Mouse (Mus musculus): Measurements from ENCODE around the gene Trim62.

Gene Trim62

DNA sequence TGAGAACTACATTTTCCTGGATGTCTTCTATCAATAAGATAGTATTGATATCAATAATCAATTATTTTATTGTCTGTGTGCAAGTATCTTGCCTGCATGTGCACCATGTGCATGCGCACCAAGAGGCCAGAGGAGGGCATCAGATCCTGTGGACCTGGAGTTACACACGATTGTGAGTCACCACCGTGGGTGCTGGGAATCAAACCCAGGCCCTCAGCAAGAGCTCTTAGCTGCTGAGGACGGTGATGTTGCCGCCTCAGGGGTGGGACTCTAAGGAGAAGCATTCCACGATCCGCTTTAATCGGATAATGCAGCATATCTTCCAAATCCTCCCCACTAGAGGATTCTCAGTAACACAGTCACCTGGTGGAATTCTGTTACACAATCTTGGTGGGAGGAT is 2.2 kb downstream of the Trim62 start:
- DNase-seq (ENCODE audit: low read depth, low spot score) = no peak

DNA sequence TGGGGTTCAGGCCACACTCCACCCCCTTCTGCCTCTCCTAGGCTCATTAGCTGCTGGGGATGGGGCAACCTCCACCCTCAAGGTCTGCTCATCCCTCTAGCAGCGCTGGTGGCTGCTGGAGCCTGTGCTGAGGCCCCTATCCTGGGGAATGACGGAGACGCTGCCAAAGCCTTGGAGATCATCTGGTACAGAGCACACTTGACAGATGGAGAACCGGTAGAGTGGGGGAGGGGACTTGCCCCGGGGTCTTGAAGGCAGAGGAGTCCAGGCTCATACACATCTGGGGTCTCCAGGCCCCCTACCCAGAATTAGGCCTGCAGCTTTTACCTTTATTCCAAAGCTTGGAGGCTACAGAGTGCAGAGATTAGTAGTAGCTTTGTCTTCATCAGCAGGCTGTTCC is 3.2 kb downstream of the Trim62 start:
- DNase-seq (ENCODE audit: low read depth, low spot score) = no peak

DNA sequence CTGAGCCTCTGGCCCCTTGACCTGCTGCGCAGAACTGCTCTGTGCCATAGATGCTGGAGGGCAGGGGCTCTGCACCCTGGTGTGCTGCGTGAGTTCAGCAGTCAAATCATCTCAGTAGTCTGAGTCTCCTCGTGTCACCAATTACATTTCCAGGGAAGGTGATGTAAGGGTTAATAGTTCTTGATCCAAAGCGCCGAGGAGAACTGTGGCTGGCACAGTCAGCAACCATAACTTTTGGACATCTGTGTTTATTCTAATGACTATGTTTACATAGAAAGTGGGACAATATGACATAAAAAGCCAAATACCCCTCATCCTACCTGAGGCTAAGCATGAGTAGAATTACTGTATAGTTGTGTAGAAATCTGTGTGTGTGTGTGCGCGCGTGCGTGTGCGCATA is 3.6 kb downstream of the Trim62 start:
- no peak for DNase-seq (ENCODE audit: low read depth, low spot score)

DNA sequence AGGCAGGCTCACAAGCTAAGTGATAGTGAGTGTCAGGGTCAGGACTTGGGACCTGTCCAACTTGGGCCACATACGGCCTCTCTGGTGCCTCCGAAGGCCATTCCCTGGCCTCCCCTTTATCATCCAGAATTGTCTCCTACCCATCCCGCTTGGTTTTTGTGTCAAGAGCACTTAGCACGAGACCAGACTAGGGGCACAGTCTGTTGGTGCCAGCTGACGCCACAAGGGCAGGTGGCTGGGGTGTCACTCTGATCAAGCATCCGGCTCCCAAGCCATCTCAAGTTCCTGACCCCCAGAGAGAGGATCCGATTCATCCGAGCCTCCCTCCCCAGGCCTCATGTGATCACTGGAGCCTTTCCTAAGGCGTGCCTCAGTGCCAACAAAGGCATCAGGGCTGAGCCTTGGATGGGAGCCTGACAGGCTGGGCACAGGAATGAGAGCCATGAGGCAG is 4.3 kb downstream of the Trim62 start:
- DNase-seq (ENCODE audit: low read depth, low spot score) = no peak

DNA sequence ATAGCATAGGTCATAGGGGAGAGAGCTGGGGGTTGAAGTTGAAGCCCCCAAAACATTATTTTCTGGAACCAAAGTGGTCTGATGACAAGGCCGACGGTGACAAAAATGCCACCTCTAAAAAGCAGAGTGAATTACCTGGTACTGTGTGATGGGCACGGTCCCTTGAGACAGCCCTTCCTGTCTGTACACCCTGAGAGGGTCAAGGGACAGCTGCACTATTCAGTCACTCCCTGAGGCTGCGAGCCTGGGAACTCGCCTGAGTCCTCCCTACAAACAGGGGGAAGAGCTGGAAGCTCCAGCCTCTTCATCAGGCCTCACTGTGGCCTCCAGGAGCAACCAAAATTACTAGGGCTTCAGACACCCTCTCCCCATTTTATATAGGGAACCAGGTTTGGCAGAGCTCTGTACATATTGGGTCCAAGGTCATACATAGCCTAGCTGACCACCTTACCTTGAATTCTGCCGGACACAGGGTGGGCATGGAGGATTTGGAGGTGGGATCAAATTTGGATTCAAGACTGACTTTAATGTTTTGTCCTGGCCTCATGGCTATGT is 5.1 kb downstream of the Trim62 start:
- DNase-seq (ENCODE audit: low read depth, low spot score) = no peak

DNA sequence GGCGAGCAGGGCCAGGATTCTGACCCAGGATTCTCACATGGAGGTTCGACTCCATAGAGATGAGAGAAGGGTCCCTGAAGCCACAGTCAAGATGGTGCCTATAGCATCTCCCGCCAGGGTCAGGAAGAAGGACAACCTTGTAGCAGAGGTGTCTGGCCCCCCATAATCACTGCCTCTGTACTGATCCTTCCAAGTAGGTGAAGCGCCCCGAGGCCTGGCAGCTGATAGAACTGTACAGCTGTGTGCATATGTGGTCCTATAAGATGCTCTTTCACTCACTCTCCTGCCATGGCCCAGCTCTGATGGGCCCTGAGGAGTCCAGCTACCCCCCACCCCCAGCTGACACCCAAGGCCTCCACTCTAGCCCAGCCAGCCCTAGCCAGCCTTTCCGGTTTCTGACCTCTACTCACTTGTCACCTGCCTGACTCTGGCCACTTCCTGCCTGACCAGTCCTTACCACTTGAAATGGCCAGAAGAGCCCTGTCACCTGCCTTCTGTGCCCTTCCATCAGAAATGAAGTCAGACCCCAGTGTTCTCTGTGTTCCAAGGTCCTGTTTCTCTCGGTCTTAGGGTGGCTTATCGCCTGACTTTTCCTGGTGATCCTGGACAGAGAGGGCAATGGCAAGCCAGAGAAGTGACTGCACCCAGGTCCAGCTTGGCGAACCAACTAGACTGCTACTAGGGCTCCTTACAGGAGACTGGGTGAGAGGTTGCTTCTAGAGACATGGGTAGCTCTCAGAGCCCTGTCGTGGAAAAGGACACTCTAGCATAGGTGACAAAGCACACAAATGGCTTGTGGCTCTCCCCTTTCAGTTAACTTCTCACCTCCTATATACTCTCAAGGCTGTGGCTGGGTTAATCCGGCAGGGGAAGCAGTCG is 6.6 kb downstream of the Trim62 start:
- no peak for DNase-seq (ENCODE audit: low read depth, low spot score)

- DNase-seq (ENCODE audit: low read depth, low spot score) = no peak
Observed at GRCm38 (mm10) chr4:128891157-128891556, 7.8 kb downstream of the Trim62 start.

DNA sequence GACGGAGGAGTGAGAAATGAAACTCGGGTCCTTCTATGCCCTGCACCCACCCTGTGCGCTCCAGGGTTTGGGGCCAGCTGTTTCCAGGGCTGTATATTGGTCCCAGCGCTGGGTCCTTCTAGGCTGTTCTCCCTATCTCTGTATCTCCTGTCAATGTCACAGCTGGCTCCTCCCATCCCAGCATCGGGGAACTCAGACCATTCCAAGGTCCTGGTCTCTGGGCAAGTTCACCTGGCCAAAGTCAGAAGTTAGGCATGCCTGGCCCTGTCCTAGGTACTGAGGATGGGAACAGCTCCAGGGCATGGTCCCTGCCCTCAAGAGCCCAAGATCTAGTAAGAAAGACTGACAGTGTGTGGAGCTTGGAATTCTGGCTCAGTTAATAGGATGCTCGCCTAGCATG is 8.4 kb downstream of the Trim62 start:
- DNase-seq (ENCODE audit: low read depth, low spot score) = no peak

DNA sequence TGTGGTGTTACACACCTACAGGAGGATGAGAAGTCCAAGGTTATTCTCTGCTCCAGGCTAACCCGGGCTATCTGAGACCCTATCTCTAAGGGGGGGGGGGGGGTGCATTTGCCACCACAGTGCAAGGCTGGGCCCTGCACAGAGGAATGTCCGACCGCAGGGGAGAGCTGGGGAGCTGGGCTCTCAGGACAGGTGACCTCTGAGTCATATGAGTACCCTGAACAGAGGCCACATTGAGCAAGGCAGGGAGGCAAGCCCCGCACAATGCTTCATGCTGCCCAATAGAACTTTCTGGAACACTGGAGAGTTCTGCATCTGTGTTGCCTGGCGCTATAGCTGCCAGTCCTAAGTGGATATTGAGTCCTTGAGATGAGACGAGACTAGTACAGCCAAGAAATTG is 8.8 kb downstream of the Trim62 start:
- DNase-seq (ENCODE audit: low read depth, low spot score) = no peak

- DNase-seq (ENCODE audit: low read depth, low spot score) = no peak
Observed at GRCm38 (mm10) chr4:128894112-128894511, 10.7 kb downstream of the Trim62 start.

DNA sequence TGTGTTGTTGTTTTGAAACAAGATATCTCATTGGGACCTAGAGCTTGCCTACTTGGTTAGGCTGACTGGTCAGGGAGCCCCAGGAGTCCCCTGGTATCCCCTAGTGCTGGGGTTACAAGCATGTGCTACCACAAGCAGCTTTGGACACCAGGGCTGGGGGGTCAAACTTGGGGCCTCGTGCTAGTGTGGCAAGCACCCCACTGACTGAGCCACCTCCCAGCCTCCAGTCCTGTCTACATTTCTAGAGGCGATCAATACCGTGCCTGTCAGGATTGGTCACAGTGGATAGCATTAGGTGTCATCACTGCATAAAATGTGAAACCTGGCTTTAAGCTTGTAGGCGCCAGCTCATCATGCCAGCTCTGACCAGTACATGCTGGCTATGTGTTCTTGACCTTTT is 12.5 kb downstream of the Trim62 start:
- no peak for DNase-seq (ENCODE audit: low read depth, low spot score)

DNA sequence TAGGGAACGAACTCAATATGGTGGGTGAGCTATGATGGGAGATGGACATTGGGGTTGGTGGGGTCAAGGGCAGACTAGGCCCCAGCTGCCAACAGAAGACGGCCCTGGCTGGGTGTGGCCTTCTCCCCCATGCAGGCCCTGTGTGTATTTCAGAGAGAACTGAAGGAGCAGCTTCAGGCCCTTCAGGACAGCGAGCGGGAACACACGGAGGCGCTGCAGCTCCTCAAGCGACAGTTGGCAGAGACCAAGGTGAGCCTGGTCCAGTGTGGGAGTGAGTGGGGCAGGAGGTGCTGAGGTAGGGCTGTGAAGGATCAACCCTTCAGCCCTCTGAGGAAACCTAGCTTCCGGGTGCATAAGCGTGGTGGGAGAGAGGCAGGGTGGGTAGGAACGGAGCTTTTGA is 13.3 kb downstream of the Trim62 start:
- no peak for DNase-seq (ENCODE audit: low read depth, low spot score)

DNA sequence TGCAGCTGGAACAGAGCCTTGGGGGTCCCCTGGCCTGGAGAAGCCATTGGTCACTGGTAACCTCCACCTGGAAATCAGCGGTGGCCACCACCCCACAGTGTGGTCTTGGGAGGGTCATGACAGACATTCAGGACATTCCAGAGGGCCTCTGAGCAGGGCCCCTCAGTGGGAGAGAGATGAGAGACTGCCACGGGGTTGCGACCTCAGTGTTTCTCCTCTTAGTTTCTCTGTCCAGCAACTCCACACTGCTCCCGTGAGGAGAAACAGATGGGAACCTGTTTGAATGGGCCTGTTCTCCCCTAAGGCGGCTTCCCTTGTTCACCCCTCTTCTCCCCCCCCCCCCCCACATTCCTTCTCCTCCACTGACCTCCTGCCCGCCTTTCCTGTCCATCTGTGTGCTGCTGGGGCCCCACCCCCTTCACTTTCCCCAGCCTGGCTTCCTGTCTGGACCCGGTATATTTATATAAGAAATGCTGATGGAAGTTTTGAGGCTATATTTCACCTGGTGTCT is 14.6 kb downstream of the Trim62 start:
- no peak for DNase-seq (ENCODE audit: low read depth, low spot score)

GRCm38 (mm10) chr4:128899332-128899731 is 16.0 kb downstream of the Trim62 start:
- peak; percentile 79 for DNase-seq (ENCODE audit: low read depth, low spot score)

- DNase-seq (ENCODE audit: low read depth, low spot score) = no peak
Observed at GRCm38 (mm10) chr4:128900484-128900883, 17.1 kb downstream of the Trim62 start.

- DNase-seq (ENCODE audit: low read depth, low spot score) = no peak
Observed at GRCm38 (mm10) chr4:128902390-128902789, 19.0 kb downstream of the Trim62 start.

GRCm38 (mm10) chr4:128904035-128904800 is 20.8 kb downstream of the Trim62 start:
- no peak for DNase-seq (ENCODE audit: low read depth, low spot score)

GRCm38 (mm10) chr4:128905251-128905650 is 21.9 kb downstream of the Trim62 start:
- no peak for DNase-seq (ENCODE audit: low read depth, low spot score)

- no peak for DNase-seq (ENCODE audit: low read depth, low spot score)
Observed at GRCm38 (mm10) chr4:128906757-128907156, 23.4 kb downstream of the Trim62 start.

- DNase-seq (ENCODE audit: low read depth, low spot score) = no peak
Observed at GRCm38 (mm10) chr4:128907238-128907968, 24.0 kb downstream of the Trim62 start.

- DNase-seq (ENCODE audit: low read depth, low spot score) = no peak
Observed at GRCm38 (mm10) chr4:128908586-128909377, 25.4 kb downstream of the Trim62 start.

Data from brain, embryonic 18.5 days (tissue).